Mouse (Mus musculus) effector memory CD4-positive, alpha-beta T cell, adult 7 months (primary cell): ENCODE data around the gene Ttll8. TPM values are rescaled to one million over a fixed set of nuclear protein-coding genes. Genes with fewer than 3 reads are reported as not detected.

Experiments used
- polyA plus RNA-seq: library from polyadenylated mRNA; unstranded; fragments of 100-300 nt; shearing (Covaris generic); gene quantifications from one replicate; pipeline ENCODE4 v1.2.1, GENCODE M21; 2017

Gene Ttll8
- polyA plus RNA-seq = not detected

DNA sequence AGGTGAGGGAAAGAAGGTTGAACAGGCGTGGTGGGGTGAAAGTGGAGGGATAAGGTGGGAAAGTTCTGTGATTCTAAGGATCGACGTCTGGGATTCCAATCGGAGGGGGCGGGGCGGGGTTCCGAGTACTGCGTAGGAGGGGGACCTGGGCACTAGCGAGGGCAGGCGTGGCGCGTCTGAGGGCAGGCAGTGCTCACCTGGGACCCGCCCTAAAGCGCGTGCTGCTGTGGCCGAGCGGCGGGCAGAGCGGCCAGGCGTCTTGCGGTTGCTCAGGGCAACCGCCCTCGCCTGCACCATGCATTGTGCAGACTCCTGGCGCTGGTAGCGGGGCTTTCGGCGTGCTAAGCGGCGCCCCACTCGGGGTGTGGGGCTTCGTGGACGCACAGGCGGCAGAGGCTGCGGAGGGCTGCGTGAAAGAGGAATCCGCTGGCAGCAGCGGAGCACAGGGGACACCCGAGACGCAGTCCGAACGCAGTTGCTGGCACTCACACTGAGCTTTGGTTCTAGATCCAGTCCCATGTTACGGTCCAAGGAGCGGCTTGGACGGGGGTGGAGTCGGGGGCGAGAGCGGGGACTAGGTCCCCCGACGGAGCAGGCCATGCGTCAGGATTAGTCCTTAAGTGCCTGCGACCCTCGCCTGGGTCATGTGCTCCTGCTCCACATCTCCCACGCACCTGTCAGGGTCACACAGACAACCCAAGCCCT lies at the start of gene Ttll8:
Ttll8 (minus strand) TSS at position 51 of the 705 bp plus-strand sequence.

DNA sequence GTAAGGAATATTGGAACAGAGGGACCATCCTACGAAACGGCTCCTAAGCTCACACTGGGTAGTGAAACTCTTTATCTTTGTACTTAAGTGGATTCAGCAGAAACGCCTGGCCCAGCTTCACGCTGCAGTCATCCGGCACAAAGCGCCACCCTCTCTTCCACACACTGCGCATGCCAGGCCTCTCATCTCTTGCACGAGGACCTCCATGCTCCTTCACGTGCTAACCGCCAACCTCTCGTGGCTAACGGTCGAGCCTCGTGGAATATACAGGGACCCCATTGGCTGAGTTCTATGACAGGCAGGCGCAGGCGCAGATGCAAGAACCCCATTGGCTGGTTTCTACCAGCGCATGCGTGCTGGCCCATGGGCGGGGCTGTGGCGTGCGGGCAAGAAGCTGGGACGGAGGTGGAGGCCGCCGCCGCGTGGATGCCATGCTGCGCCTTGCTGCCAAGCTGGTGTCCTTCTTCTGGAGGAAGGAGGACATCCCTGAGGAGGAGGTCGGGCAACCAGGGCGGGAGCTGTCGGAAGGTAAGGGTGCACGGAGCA lies 28.4 kb upstream of the Ttll8 start, which contains the start of gene Mov10l1:
Mov10l1 (plus strand) TSS at position 376 of the 546 bp plus-strand sequence.

DNA sequence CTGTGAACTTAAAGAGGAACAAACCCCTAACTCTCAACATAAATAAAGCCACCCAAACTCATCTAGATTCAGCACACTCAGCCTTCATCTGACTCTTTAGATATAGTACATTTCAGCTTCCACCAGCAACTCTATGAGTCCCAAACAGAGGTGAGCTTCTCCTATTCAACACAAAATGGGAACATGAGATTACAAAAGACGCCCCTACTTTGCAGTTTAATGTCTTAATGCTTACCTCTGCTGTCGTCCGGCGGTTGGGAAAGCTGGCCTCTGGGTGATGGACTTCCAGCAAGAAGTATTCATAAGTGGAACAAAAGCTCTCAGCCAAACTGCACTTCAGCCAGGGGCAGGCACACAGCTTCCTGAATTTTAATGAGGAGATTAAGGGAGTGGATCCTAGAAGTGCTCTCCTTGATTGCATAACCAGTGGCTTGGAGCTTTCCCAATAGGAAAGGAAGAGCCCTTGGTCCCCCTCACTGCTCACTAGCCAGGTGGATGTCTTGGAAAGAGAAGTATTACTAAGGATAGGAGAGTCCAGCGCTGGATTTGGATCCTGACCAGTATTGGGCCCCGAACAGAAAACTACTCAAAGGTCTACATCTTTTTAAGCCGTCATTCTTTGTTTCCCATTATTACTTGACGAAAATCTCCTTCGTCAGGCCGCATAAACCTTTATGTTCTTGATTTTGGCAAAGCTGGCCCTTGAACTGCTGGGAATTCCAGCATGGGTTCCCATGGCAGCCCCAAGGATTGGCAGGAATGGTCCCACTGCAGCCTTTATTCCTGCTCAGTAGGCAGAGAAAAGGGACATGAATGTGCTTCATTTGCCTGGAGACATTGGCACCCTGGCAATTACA lies 24.3 kb upstream of the Ttll8 start, which contains the start of gene Mlc1:
Mlc1 (minus strand) TSS at position 727 of the 857 bp plus-strand sequence.

DNA sequence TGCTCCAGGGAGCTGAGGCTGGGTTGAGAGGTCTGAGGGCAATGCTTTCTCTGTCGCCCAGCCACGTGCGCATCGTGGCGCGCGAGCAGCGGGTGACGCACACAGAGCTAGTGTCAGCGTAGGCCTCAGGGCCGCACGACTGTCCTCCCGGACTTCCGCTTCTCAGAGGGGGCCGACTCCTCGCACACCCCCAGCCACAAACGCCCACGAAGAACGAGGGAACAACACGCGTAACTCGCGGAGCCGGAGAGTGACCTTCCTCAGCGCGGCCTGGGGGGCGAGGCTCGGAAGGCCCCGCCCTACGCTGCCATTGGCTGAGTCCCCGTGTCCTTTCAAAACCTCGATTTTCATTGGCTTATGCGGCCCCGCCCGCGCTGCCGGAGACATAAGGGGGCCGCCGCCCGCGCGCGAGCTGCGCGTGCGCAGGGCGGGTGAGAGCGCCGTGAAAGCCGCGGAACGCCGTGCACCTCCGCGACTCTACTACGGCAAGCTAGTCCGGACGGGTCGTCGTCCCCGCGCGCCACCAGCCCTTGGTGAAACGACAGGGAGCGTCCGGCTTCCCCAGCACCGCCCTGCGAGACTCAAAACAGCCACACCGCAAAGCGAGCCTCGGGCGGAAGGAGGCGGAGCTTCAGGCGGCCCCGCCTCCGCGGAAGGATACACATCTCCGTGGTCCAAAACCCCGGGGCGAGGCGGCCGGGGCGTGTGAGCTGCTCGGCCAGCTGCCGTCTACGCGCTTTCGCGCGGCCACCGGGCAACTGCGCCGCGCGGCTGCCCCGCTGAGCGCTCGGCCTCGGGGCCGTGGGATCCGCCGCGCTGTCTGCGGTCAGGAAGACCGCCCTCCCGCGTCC lies 92.2 kb downstream of the Ttll8 start, which contains the start of gene Pim3:
Pim3 (plus strand) TSS at position 415 of the 851 bp plus-strand sequence.

Other genes starting within 250 kb of the Ttll8 start
- 63.9 TPM for gene Brd1, start 220.2 kb downstream of the Ttll8 start, polyA plus RNA-seq
- 4.3 TPM for gene Zbed4, start 202.8 kb downstream of the Ttll8 start, polyA plus RNA-seq
- gene Alg12, start 135.1 kb downstream of the Ttll8 start, polyA plus RNA-seq = 9.4 TPM
- 39.2 TPM for gene Creld2, start 134.8 kb downstream of the Ttll8 start, polyA plus RNA-seq
- 96.8 TPM for gene Pim3, start 92.2 kb downstream of the Ttll8 start, polyA plus RNA-seq
- not detected for gene Mlc1, start 24.6 kb upstream of the Ttll8 start, polyA plus RNA-seq
- not detected for gene Mov10l1, start 28.5 kb upstream of the Ttll8 start, polyA plus RNA-seq
- gene Panx2, start 105.3 kb upstream of the Ttll8 start, polyA plus RNA-seq = not detected
- gene Trabd, start 120.7 kb upstream of the Ttll8 start, polyA plus RNA-seq = 51.8 TPM
- 37.3 TPM for gene Selenoo, start 134.7 kb upstream of the Ttll8 start, polyA plus RNA-seq
- gene Tubgcp6, start 168.7 kb upstream of the Ttll8 start, polyA plus RNA-seq = 17.4 TPM
- 29.6 TPM for gene Hdac10, start 174.3 kb upstream of the Ttll8 start, polyA plus RNA-seq
- gene Mapk12, start 186.3 kb upstream of the Ttll8 start, polyA plus RNA-seq = 3.8 TPM
- 27.4 TPM for gene Mapk11, start 195.2 kb upstream of the Ttll8 start, polyA plus RNA-seq
- 0.32 TPM for gene Plxnb2, start 226.4 kb upstream of the Ttll8 start, polyA plus RNA-seq
- 44.6 TPM for gene Dennd6b, start 242.1 kb upstream of the Ttll8 start, polyA plus RNA-seq